Mouse (Mus musculus): ENCODE data around the gene Fancc.

GRCm38 (mm10) chr13:63280344-63280743 is 216.7 kb downstream of the Fancc start:
- TF ChIP-seq CTCF (IDR thresholded peaks at IDR 0.05; ENCODE audit: low read depth) = no peak
- TF ChIP-seq EP300 (IDR thresholded peaks at IDR 0.05; ENCODE audit: low read depth) = no peak
